Mouse (Mus musculus): ENCODE data around the gene Tbata. TPM values are rescaled to one million over a fixed set of nuclear protein-coding genes. Genes with fewer than 3 reads are reported as not detected.

Gene Tbata
- polyA plus RNA-seq, 1 experiment, result not detected

DNA sequence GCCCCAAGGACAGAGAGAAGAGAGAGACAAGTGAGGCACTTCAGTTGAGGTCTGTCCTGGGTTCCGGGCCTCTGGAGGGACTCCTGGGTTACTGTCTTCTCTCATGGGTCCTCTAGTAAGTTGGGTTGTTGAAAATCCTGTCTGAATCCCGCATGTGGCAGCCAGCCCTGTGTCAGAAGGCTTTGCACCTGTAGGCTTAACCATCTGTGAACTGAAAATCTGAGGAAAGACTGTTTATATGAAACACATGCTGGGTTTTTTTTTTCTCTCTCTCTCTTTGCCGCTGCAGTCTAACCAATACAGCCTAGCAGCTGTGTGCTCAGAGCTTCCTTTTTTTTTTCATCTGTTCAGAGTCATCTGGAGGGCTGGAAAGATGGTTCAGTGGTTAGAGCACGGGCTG lies 62.6 kb downstream of the Tbata start:
- H3K4me3 ChIP-seq (ENCODE audit: extremely low read depth, insufficient read depth, insufficient read length), result no peak overlapping the region
- no peak for DNase-seq (ENCODE audit: low read depth in 1 of 2, low spot score in 2 of 2)
- TF ChIP-seq POLR2A (IDR thresholded peaks at IDR 0.05; ENCODE audit: low read depth, low read length) (no peak), CTCF (IDR thresholded peaks at IDR 0.05; ENCODE audit: extremely low read depth, insufficient read depth, insufficient read length, insufficient replicate concordance) (no peak)
- no peaks in the 10 kb centered on the region for H3K36me3 ChIP-seq (ENCODE audit: control insufficient read depth, insufficient read depth, low read length)
- no peaks in the 10 kb centered on the region for H3K27me3 ChIP-seq (ENCODE audit: control insufficient read depth, insufficient read depth, low read length)
- 29% methylated on average over 4 of the region's 4 CpGs for WGBS
- peak overlapping the region; percentile 20; the same call in 1 of the 2 replicates for H3K27ac ChIP-seq (ENCODE audit: insufficient read depth, low read length)
- no peaks in the 10 kb centered on the region; the same call in 1 of the 2 replicates for H3K4me1 ChIP-seq (ENCODE audit: control insufficient read depth, insufficient read depth, insufficient read length)

DNA sequence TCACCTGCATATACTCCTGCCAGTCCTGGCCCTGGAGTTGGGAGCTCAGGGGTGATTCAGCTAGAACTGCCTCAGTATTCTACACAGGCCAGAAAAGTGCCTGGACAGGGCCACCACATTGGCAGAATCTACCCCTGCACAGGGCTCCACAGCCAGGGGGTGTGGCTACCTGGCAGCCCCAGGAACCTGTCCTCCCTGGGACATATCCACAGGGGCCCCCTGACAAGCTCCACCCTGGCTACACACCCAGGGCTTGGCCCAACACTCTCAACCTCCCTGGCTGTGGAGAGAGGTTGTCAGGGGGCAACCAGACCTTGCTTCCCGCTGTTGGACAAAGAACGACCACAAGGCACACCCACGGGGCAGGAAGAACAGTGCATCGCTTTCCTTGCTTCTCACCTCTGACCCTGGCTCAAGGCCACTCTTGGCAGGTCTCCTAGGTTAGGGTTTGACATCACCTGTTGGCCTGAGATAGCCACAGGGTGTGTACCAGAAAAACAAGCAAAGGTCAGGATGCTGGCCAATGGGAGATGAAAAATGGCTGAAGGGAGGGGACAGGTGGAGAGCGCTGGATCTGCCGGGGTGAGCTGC lies 64.0 kb downstream of the Tbata start:
- no peaks in the 10 kb centered on the region for H3K36me3 ChIP-seq (ENCODE audit: control insufficient read depth, insufficient read depth, low read length)
- no peaks in the 10 kb centered on the region; the same call in 1 of the 2 replicates for H3K4me1 ChIP-seq (ENCODE audit: control insufficient read depth, insufficient read depth, insufficient read length)
- H3K4me3 ChIP-seq (ENCODE audit: extremely low read depth, insufficient read depth, insufficient read length), result no peak overlapping the region
- WGBS, result 91% methylated on average over 6 of the region's 6 CpGs
- no peak overlapping the region for H3K27ac ChIP-seq (ENCODE audit: insufficient read depth, low read length)
- no peaks in the 10 kb centered on the region for H3K27me3 ChIP-seq (ENCODE audit: control insufficient read depth, insufficient read depth, low read length)
- no peak for TF ChIP-seq POLR2A (IDR thresholded peaks at IDR 0.05; ENCODE audit: low read depth, low read length)
- TF ChIP-seq CTCF (IDR thresholded peaks at IDR 0.05; ENCODE audit: extremely low read depth, insufficient read depth, insufficient read length, insufficient replicate concordance), result no peak
- no peak for DNase-seq (ENCODE audit: low read depth in 1 of 2, low spot score in 2 of 2)

DNA sequence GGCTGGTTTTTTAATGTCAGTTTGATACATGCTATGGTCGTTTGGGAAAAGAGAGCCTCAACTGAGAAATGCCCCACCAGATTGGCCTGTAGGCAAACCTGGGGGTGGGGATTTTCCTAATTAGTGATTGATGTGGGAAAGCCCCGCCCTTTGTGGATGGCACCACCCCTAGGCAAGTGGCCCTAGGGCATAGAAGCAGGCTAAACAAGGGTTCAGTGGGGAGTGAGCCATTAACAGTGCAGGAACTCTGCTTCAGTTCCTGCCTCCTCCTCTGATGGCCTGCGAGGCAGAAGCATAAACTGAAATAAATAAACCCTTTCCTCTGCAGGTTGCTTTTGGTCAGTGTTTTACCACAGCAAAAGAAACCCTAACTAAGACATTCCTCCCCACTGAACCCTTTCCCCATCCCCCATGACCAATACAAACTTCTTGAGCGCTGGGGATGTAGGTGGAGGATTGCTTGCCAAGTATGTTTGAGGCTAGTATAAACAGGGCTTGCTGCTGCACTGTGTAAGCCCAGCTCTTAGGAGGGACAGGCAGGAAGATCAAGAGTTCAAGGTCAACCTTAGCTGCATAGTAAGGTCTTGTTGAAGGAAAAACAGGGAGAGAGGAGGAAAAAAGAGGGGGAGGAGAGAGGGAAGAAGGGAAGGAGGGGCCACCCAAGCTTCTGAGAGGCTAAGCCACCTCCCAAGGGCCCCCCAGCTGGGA lies 65.1 kb downstream of the Tbata start:
- Histone ChIP-seq H3K27me3 (ENCODE audit: control insufficient read depth, insufficient read depth, low read length) (no peaks in the 10 kb centered on the region), H3K4me1 (ENCODE audit: control insufficient read depth, insufficient read depth, insufficient read length) (no peaks in the 10 kb centered on the region; the same call in 1 of the 2 replicates), H3K36me3 (ENCODE audit: control insufficient read depth, insufficient read depth, low read length) (no peaks in the 10 kb centered on the region), H3K27ac (ENCODE audit: insufficient read depth, low read length) (no peak overlapping the region), H3K4me3 (ENCODE audit: extremely low read depth, insufficient read depth, insufficient read length) (no peak overlapping the region)
- 56% methylated on average over 4 of the region's 4 CpGs for WGBS
- TF ChIP-seq CTCF (IDR thresholded peaks at IDR 0.05; ENCODE audit: extremely low read depth, insufficient read depth, insufficient read length, insufficient replicate concordance), result no peak
- TF ChIP-seq POLR2A (IDR thresholded peaks at IDR 0.05; ENCODE audit: low read depth, low read length), result no peak
- DNase-seq (ENCODE audit: low read depth in 1 of 2, low spot score in 2 of 2), result no peak

DNA sequence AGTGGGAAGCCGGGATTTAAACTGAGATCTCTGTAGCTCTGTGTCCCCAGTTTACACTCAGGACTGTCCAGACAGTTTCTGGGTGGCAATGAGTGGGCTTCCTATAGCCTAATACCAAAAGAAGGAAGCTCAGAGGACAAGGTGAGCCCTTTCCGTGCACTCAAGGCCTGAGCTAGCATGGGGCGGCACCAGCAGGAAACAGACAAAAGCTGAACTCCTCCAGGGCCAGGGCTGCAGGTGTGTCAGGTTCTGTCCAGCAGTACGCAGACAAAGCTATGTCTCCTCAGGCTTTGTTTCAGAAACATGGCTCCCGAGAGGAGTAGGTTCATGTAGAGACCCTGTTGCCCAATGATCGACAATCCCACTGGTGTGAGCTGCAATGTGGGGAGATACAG lies 65.6 kb downstream of the Tbata start:
- Histone ChIP-seq H3K4me1 (ENCODE audit: control insufficient read depth, insufficient read depth, insufficient read length) (no peaks in the 10 kb centered on the region; the same call in 1 of the 2 replicates), H3K36me3 (ENCODE audit: control insufficient read depth, insufficient read depth, low read length) (no peaks in the 10 kb centered on the region), H3K4me3 (ENCODE audit: extremely low read depth, insufficient read depth, insufficient read length) (no peak overlapping the region), H3K27me3 (ENCODE audit: control insufficient read depth, insufficient read depth, low read length) (no peaks in the 10 kb centered on the region), H3K27ac (ENCODE audit: insufficient read depth, low read length) (no peak overlapping the region)
- 79% methylated on average over 6 of the region's 6 CpGs for WGBS
- TF ChIP-seq CTCF (IDR thresholded peaks at IDR 0.05; ENCODE audit: extremely low read depth, insufficient read depth, insufficient read length, insufficient replicate concordance) (no peak), POLR2A (IDR thresholded peaks at IDR 0.05; ENCODE audit: low read depth, low read length) (no peak)
- no peak for DNase-seq (ENCODE audit: low read depth in 1 of 2, low spot score in 2 of 2)

Other genes with a start within 250 kb of the Tbata start
- 2.8 and 3.4 TPM in 2 replicates for gene Pcbd1, start 82.6 kb upstream of the Tbata start, polyA plus RNA-seq (2012; rRNA removed)
- gene Sgpl1, start 24.3 kb upstream of the Tbata start, polyA plus RNA-seq (2012; rRNA removed), result 22.0 and 26.6 TPM in 2 replicates
- 6.9 and 7.0 TPM in 2 replicates for gene Adamts14, start 101.5 kb downstream of the Tbata start, polyA plus RNA-seq (2012; rRNA removed)
- gene Prf1, start 125.9 kb downstream of the Tbata start, polyA plus RNA-seq (2012; rRNA removed), result 16.2 and 17.4 TPM in 2 replicates
- gene Pald1, start 211.6 kb downstream of the Tbata start, polyA plus RNA-seq (2012; rRNA removed), result 11.7 and 15.0 TPM in 2 replicates
- 0.14 and 0.19 TPM in 2 replicates for gene Nodal, start 246.0 kb downstream of the Tbata start, polyA plus RNA-seq (2012; rRNA removed)